Mouse (Mus musculus) frontal cortex, postnatal 25 days (tissue): Measurements from ENCODE around the gene Baiap2.

Experiments used
- DNase-seq, 2 experiments: peaks; one replicate each; pipeline ENCODE4 v3.0.0; 2022; ENCODE audit warnings: low spot score in 2 of 2

Gene Baiap2

GRCm38 (mm10) chr11:120041191-120042123 is 98.9 kb downstream of the Baiap2 start:
- DNase-seq: no peak

- DNase-seq: no peak
Measured at GRCm38 (mm10) chr11:120042141-120042838, 99.7 kb downstream of the Baiap2 start.

GRCm38 (mm10) chr11:120045341-120045740 is 102.8 kb downstream of the Baiap2 start:
- no peak for DNase-seq

DNA sequence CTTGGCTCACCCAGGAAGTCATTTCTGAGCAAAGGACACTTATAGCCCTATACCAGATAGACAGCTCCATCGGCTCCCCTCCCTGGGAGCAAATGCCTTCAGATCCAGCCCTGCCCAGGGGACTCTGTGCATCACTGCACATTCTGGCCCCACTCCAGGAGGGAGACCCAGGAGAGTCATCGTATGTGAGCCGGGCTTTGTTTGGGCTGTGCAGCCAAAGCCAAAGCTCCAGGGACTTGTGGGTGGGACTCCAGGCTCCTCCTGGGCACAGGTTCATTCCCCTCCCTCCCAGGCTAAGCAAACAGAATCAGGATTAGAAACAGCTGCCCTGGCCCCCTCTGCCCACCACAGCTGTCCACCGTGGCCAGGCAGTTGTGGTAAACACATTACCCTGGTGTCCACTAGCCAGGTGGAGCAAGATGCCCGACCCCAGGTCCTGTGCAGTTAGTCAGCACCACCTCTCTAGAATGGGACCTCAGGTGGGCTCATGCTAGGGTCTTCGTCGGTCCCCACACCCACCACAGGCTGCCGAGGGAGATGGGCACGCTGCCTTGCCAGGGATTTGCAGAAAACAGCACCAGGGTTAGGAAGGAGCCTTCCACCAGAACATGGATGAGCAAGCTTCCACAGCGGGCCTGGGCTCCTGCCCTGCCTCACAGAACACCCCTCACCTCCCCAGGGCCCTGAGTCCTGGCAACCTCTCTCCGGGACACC is 103.4 kb downstream of the Baiap2 start:
- DNase-seq: no peak

DNA sequence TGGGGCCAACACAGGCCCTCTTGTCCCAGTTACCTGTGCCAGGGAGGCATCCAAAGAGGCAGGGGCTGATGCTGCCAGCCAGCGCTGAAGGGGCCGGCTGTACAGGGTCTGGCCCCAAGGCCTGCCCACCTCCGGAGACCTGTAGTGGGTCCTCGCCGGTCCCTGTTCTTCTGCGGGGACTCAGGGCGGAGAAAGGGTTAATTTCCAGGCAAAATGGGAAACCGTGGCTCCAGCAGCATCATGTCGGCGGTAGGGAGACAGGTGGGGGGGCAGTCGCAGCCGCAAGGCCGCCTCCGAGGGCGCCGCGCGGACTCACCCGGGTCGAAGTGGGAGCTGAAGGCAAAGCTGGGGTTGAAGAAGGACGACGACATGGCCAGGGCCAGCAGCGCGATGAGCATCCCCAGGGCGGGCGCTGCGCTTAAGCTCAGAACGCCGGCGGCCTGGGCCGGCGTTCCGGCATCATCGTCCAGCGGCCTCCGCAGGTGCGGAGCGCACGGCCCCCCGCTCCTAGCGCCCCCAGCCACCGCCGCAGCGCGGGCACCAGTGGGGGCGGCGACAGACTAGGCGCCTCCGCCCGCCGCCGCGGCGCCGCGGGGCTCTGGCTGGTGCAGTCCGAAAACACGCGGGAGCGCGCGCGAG is 104.1 kb downstream of the Baiap2 start, which contains the start of gene Aatk:
Gene Aatk, minus strand, starts transcription at position 615 of the 639 bp plus-strand sequence.
- no peak for DNase-seq

GRCm38 (mm10) chr11:120047531-120048251 is 105.1 kb downstream of the Baiap2 start:
- no peak for DNase-seq

- DNase-seq: no peak
Measured at GRCm38 (mm10) chr11:120048252-120048556, 105.6 kb downstream of the Baiap2 start.

DNA sequence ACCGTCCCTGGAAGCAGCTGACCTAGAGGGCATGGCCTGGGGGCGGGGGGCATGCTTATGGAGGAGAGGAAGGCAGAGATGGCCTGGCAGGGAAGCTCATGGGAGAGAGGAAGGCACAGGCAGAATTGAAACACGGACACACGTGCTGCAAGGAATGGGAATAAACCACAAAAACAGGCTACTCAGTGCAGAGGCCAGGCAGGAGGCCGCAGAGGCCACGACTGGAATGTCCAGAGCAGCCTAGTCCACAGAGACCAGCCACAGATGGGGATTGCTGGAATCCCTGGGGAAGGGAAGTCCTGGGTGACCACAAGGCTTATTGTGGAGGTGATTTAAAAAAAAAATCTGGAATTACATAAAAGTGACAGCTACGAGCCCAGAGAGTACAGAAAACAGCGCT is 106.5 kb downstream of the Baiap2 start:
- no peak for DNase-seq

DNA sequence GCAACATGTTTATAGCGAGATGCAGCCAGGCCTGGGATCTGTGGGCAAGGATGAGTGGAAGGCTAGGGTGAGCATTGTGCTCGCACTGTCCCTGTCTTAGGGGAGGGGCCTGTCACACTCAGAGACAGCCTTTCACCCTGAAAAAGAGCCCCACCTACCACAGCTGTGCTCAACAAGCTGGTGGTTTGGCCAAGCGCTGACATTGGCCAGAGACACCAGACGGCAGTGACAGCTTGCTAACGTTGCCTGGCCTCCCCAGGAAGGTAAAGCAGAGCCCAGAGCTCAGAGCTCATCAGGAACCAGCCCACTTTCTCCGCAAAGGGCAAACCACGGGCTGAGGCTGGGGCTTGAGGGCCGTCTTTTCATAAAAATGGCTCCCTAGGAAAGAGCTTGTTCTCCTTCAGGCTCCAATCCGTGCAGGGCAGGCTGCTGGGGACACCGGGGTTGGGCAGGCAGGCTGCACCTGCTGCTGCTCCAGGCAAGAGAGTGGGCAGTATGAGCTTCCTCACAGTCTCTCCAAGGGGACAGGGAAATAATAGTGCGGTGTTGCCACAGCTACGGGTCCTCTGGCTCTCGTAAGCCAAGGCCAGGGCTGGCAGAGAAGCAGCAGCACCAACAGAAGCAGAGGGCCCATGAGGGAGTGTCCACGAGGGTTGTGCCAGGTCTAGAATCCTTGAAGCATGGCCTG is 108.7 kb downstream of the Baiap2 start:
- no peak for DNase-seq

GRCm38 (mm10) chr11:120052274-120052673 is 109.7 kb downstream of the Baiap2 start:
- DNase-seq: no peak

GRCm38 (mm10) chr11:120053846-120054245 is 111.3 kb downstream of the Baiap2 start:
- no peak for DNase-seq

DNA sequence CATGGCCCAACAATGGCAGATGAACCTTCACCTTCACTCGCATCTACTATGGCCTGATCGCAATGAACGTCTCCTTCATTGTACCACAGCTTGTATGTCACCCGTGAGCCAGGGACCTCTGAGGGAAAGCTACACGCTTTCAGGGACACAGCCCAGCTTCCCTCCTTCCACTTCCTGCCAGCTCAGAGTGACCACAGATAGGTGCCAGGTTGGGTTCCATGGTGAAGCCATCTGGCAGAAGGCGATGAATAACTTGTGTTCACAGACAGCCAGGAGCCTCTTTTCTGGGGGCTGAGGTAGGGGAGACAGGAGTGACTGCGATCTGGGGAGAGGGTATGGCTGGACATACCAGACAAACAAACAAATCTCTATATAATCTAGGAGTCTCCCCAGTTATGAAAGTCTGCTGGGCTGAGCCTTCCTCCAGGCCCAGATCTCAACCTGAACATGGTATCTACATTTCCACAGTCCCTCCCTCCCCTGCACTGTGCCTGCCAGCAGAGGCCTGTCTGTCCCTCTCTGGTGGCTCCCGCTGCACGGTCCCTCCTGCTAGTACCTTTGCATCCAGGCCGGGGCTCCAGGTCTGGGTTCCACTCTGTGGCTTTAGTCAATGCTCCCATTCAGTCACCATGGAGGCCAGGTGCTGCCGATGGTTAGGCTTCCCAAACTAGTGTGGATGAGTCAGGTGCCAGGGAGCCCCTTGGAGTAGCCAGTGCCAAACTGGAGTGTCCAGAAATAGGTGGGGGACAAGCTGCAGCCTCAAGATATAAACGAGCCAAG is 113.6 kb downstream of the Baiap2 start:
- DNase-seq: no peak
